Mouse (Mus musculus) gastrocnemius, postnatal 36 days (tissue): Measurements from ENCODE around the gene Itgad. TPM values are rescaled to one million over a fixed set of nuclear protein-coding genes. Genes with fewer than 3 reads are reported as not detected.

Experiments
- DNase-seq, 2 experiments: peaks; one replicate each; pipeline ENCODE4 v3.0.0; 2022
- intact Hi-C: fragments of 180-260 bp; cut with DNase I; formaldehyde crosslinking; loops from one replicate; pipeline ENCODE4 v1.15.1; 2025
- total RNA-seq, 2 experiments: library from RNA; stranded (reverse); gene quantifications; 2 replicates each; pipeline ENCODE4 v1.2.3; 2021

Itgad gene
- total RNA-seq, 2 experiments from 2014 or later, result not detected

- DNase-seq, result no peak
- intact Hi-C loops, result no loop called here
Measured at GRCm38 (mm10) chr7:128178385-128178784, 24.2 kb downstream of the Itgad start.

- DNase-seq, result no peak
- intact Hi-C loops, result no loop called here
Measured at GRCm38 (mm10) chr7:128180126-128180525, 25.9 kb downstream of the Itgad start.

- intact Hi-C loops, result no loop called here
- DNase-seq, result no peak
Measured at GRCm38 (mm10) chr7:128180546-128180945, 26.4 kb downstream of the Itgad start.

DNA sequence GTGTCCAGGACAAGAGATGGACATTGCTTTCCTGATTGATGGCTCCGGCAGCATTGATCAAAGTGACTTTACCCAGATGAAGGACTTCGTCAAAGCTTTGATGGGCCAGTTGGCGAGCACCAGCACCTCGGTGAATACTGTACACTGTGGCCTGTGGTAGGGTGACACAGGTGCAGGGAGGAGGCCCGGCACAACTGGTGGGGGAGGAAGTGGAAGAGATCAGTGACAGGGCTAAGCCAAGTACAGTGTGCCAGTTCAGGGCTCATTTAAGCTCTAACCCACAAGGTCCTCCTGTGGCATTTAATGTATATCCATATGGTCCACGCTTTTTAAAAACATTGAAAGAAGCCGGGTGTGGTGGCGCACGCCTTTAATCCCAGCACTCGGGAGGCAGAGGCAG, 27.5 kb downstream of the Itgad start:
- DNase-seq, result no peak
- intact Hi-C loops, result no loop called here

- DNase-seq, result no peak
- intact Hi-C loops, result no loop called here
Measured at GRCm38 (mm10) chr7:128201607-128202006, 47.4 kb downstream of the Itgad start.

DNA sequence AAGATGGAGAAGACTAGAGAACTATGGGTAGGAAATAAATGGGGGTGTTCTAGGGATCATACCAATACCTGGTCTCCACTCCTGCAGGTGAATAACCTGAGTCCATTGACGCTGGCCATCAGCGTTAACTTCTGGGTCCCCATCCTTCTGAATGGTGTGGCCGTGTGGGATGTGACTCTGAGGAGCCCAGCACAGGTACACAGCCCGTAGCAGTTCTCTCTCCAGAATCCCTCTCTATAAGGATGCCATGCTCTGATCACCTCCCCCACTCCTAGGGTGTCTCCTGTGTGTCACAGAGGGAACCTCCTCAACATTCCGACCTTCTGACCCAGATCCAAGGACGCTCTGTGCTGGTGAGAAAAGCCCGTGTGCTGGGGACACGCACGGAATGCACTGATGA, 48.9 kb downstream of the Itgad start:
- DNase-seq, result no peak
- intact Hi-C loops, result no loop called here

DNA sequence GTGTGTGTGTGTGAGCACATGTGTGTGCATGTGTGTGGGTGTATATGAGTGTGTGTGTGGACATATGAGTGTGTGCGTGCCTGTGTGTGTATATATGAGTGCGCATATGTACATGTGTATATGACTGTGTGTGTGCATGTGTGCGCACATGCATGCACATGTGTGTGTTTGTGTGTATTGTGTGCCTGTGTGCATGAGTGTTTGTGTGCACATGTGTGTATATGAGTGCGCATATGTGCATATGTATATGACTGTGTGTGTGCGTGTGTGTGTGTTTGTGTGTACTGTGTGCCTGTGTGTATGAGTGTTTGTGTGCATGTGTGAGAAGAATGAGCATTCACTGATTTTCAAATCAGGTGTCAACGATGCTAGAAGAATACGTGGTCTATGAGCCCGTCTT, 50.0 kb downstream of the Itgad start:
- DNase-seq, result no peak
- intact Hi-C loops, result no loop called here

- intact Hi-C loops, result loop anchor here (5.0 kb wide), 1 partner anchor 198 kb away; no protein-coding TSS in a partner anchor
- peak in 1 of 2 experiments; percentile 23 for DNase-seq
Measured at GRCm38 (mm10) chr7:128205695-128206094, 51.5 kb downstream of the Itgad start.

DNA sequence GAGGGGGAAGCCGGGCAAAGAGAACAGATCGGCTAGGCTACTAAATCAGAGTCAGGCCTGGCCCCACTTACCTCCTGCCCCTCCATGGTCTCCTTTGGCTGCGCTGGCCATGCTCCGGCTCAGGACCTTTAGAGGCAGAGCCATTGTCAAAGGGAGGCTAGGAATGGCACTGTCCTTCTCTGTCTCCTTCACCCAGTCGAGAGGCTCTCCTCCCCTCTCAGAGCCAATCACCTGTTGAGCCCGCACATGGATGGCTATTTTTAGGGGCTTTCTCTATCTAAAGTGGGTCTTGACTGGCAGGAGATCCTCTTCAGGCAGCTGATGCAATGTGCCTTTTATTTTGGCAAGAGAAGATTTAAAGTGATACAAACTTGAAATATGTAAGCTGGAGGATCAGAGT, 52.0 kb downstream of the Itgad start, which contains the start of gene Cox6a2:
Gene Cox6a2, minus strand, starts transcription at position 236 of the 400 bp plus-strand sequence.
- peak; percentile 21 to 22 for DNase-seq

DNA sequence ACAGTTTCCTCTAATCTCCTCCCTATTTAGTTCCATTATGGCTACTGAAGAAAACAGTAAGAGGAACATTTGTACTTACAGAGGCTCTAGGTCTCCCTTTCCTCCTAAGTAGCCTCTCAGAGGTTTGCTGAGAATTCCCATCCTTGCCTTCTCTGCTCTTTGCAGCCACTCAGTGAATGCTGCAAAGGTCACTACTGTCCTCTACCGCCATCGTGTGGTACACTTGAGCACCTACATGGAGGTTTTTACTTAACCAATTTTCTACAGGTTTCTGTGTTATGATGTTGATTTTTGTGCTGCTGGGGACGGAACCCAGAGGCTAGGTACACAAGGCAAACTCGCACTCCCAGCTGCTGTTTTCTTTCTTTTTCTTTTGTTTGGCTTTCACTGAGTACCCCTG, 54.0 kb downstream of the Itgad start:
- DNase-seq, result no peak
- intact Hi-C loops, result loop anchor here (2.0 to 5.0 kb wide), 2 partner anchors 107 to 201 kb away; no protein-coding TSS in a partner anchor

More for the DNA sequence above, 52.0 kb downstream of the Itgad start, which contains the start of gene Cox6a2:
- intact Hi-C loops, result loop anchor here (5.0 kb wide), 1 partner anchor 199 kb away; no protein-coding TSS in a partner anchor

DNA sequence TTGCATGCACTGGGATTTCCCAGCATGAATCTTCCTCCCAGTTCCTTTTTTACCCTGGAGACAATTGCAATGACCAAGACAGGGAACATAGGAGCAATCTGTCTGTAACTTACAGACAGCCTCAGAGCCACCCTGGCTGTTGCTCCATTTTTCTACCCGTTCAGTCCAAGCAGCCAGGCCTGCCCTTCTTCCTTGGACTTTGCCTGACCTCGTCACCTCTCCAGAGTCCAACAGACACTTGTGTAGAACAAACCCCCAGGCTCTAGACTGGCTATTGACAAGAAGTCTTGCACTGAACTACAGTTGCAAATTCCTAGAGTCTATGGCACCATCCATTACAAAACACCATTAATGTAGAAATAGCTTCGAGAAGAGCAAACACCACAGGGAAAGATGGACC, 55.6 kb downstream of the Itgad start:
- no peak for DNase-seq
- intact Hi-C loops, result loop anchor here (2.0 to 5.0 kb wide), 2 partner anchors 109 to 203 kb away; no protein-coding TSS in a partner anchor

DNA sequence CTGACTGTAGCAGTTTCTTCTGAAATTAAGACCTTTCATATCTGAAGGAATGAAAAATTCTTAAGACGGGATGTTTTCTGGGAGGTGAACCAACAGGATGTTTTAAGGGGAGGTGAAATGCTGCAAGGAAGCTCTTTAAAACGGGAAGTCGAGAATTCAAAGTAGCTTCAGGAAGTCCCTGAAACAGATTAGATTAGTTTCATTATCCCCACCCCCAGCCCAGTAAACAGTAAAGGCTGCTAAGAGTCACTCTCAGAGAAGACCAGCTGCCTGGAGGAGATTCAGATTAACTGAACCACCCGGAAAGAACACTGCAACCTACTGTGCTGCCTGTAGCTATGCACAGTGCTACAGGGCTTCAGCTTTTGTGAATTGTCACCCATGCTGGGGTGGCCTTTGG, 65.8 kb downstream of the Itgad start:
- intact Hi-C loops, result no loop called here
- DNase-seq, result no peak

GRCm38 (mm10) chr7:128220936-128221335, 66.8 kb downstream of the Itgad start:
- intact Hi-C loops, result no loop called here
- no peak for DNase-seq

DNA sequence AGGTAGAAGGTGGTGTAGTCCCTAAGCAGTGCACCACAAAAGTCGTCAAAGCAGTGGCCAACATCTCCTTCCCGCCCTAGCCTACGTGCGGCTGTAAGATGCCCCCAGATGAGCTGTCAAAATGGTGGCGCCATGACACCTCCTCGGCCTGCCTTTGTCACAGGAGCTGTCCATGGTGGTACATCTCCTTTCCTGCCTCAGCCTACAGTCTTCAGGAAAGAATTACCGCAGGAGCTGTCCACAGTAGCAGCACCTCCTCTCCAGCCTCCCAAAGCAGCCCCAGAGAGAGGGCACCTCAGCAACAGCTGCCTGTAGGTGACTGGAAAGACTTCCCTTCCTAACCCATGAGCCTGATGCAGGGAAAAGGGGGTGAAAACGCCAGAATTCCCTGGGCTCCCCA, 77.6 kb downstream of the Itgad start:
- intact Hi-C loops, result no loop called here
- no peak for DNase-seq

DNA sequence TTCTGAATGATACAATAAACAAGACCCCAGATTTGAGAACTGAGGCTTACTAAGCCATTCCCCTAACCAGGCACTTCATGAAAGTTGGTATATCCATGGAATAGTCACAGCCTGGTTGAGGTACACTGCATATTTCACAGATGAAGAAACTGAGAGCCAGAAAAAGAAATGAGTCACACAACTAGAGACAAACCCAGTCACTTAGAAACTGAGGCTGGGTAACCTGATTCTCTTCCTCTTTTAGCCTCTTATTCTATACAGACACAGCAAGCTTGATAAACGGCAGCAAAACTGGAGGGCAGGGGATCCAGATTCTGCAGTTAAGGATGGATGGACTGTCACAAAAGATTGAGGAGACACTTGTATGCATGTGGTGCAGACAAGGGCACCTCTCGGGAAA, 80.6 kb downstream of the Itgad start:
- DNase-seq, result no peak
- intact Hi-C loops, result no loop called here

DNA sequence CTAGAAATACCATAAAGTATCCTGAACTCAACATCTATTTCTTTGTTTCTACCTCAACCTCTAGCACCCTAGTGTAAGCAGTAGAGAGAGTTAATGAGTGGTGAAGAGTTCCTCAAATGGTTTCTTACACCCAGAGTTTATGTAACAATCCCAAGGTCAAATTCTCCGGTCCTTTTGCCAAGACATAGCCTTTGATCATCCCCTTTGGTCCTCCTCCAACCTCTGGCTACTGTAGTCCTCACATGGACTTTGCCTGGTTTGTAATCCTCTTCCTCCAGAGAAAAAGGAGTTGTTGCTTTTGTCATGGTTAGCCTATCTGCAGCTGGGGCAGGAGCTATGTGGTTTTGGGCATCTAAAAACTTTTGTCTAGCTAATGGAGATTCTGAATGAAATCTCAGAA, 81.3 kb downstream of the Itgad start:
- DNase-seq, result no peak
- intact Hi-C loops, result no loop called here

GRCm38 (mm10) chr7:128236426-128236825, 82.2 kb downstream of the Itgad start:
- no peak for DNase-seq
- intact Hi-C loops, result no loop called here

DNA sequence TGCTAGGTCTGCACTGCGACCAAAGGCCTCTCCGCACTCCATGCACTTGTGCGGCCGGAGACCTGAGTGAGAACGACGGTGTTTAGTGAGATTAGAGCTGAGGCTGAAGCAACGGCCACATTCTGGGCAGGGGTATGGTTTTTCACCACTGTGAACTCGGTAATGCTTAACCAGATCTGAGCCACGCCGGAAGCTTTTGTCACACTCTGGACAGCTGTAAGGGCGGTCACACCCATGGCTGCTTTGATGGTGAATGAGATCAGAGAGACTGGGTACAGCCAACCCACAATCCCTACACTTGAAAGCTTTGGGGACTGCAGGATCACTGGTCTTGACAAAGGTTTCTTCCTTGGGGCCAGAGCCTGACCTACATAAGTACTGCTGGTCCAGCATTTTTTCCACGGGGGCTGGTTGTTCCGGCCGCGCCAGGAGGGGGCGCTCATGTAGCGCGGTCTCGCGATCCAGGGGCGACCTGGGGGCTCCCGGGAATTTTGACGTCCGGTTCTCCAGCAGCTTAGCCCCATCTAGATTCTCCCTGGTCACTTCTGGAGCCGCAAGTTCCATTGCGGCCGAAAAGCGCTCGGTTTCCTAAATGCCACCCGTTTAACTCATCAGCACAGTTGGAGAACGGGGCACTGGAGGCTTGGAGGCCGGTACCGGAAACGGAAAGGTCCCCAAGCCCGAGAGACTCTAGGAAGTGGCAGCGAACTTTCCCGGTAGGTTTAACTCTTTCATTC, 82.8 kb downstream of the Itgad start, which contains the start of gene Armc5:
Gene Armc5, plus strand, starts transcription at position 487 of the 737 bp plus-strand sequence.
- intact Hi-C loops, result no loop called here

DNA sequence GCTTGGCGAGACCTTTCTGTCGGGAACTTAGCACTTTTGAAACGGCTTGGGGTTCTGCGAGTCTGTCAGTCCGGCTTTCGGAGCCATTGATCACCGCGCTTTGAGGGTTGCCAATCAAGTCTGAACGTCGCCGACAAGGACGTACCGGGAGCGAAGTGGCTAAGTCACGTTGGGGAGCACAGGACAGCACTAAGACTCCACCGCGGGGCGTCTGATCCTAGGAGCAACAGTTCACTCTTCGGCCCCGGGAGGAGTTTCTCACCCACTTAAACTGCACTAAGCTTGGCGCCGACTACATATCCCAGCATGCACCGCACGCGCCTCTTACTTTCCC, 83.4 kb downstream of the Itgad start:
- no peak for DNase-seq
- intact Hi-C loops, result no loop called here

More for the DNA sequence above, 82.8 kb downstream of the Itgad start, which contains the start of gene Armc5:
- DNase-seq, result peak; percentile 79 to 85

DNA sequence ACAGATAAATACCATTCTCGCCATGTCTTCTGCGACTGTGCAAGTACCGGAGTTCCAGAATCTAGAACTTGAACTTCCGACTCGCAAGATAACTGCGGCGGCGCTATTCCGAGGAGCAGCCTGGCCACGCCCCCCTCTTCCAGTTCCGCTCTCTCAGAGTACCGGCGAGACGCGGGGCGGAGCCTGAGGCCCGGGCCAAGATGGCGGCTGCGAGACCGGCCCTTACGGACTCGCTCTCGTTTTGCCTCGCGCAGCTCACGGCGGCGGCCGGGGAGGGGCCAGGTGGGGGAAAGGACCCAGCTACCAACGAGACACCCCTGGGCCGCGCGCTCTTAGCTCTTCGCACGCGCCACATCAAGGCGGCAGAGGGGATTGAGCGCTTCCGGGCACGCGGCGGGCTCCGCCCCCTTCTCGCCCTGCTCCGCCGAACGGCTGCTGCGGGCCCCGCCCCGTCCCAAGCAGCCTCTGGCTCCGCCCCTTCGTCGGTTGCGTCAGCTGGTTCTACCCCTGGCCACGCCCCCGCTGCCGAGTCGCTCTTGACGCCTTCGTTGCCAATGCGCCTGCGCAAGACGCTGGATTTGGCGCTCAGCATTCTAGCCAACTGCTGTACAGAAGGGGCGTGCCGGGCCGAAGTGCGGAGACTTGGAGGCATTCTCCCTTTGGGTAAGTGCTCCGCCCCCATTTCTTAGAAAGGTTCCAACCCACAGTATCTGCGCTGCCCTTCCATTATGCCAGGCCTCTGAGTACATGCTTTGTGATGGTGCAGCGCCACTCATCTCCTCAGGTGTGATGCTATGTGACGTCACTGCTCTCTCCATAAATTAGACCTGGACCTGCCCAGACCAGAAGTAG, 84.0 kb downstream of the Itgad start, which contains the start of gene 9130023H24Rik:
Gene 9130023H24Rik, minus strand, starts transcription at position 105 of the 852 bp plus-strand sequence.
- DNase-seq, result peak; percentile 99
- intact Hi-C loops, result no loop called here

GRCm38 (mm10) chr7:128238991-128239390, 84.8 kb downstream of the Itgad start:
- intact Hi-C loops, result no loop called here
- no peak for DNase-seq
